Mouse (Mus musculus) erythroblast, embryonic 14.5 days (primary cell): ENCODE results near the gene Ankrd34a.

Experiments used
- GATA1 ChIP-seq: IDR thresholded peaks from 2 replicates; pipeline ENCODE4 v1.6.1; 2012; ENCODE audit warnings: low read length, inconsistent platforms, mixed read lengths
- TAL1 ChIP-seq: IDR thresholded peaks from 3 replicates; pipeline ENCODE4 v1.6.1; 2012; ENCODE audit warnings: low read length, inconsistent platforms, mixed read lengths

DNA sequence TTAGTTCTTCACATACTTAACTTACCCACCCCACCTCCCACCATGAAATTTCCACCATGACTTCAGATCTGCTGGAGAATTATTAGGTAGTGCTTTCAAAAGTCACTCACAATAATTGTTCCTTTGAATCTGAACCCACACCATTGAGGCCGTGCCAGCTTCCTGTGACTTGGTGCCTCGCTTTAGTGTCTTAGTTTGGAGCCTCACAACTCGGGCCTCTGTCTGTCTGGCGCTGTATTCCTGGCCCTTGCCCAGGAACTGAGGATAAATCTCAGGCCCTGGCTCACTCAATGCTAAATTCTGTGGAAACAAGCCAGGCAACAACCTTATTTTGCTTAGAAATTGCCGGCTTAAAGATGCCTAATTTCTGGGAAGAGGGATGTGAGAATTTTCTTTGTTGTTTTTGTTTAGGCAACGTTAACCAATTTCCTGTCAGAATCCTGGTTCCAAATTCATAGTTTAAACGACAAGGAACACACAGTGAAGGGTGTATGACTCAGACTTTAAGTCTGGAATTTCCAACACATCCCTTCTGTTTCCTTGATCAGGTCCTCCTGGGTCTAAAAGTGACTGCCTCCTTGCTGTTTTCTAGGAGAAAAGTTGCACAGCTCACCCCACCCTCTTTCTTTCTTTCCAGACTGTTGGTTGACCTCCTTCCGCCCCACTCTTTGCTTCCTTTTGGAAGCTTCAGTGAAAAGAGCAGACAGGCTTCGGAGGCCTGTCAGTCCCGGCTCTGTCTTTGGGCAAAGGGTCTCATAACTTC lies 5.7 kb downstream of the Ankrd34a start:
- TF ChIP-seq GATA1 (no peak), TAL1 (no peak)
